Mouse (Mus musculus) MEL (cell line): ENCODE data around the gene Tmem184b.

Experiments used
- CHD2 ChIP-seq: IDR thresholded peaks from 2 replicates; pipeline ENCODE4 v1.6.1; 2011; ENCODE audit warnings: low read length, improper control_type of control experiment
- CTCF ChIP-seq, 3 experiments: IDR thresholded peaks in 2 of 3; conservative IDR thresholded peaks in 1 of 3; 2 replicates each; pipeline ENCODE4 v1.5.1; 2011 to 2012; ENCODE audit warnings: low read length in 3 of 3, low read depth in 2 of 3, mild to moderate bottlenecking in 2 of 3, improper control_type of control experiment in 1 of 3, inconsistent platforms in 1 of 3, mixed read lengths in 1 of 3, moderate library complexity in 1 of 3; ENCODE audit not compliant: control insufficient read depth in 1 of 3, insufficient read depth in 1 of 3, poor library complexity in 1 of 3, severe bottlenecking in 1 of 3
- ETS1 ChIP-seq: IDR thresholded peaks from 2 replicates; pipeline ENCODE4 v1.6.1; 2012; ENCODE audit warnings: low read depth, mild to moderate bottlenecking, inconsistent platforms, low read length, improper control_type of control experiment, moderate library complexity
- GATA1 ChIP-seq: IDR thresholded peaks from 2 replicates; pipeline ENCODE4 v1.6.1; 2011; ENCODE audit warnings: low read depth, low read length, improper control_type of control experiment
- HCFC1 ChIP-seq: IDR thresholded peaks from 2 replicates; pipeline ENCODE4 v1.6.1; 2012; ENCODE audit warnings: low read depth, mild to moderate bottlenecking, inconsistent platforms, low read length, improper control_type of control experiment, moderate library complexity
- MAZ ChIP-seq: IDR thresholded peaks from 2 replicates; pipeline ENCODE4 v1.6.1; 2012; ENCODE audit warnings: low read depth, mild to moderate bottlenecking, inconsistent platforms, low read length, improper control_type of control experiment
- NELFE ChIP-seq: IDR thresholded peaks from 2 replicates; pipeline ENCODE4 v1.6.1; 2011; ENCODE audit warnings: low read depth, low read length, improper control_type of control experiment
- POLR2A ChIP-seq, 2 experiments: IDR thresholded peaks; 2 replicates each; pipeline ENCODE4 v1.6.1; 2011 to 2012; ENCODE audit warnings: low read length in 2 of 2, mild to moderate bottlenecking in 2 of 2, control low read depth in 1 of 2, improper control_type of control experiment in 1 of 2, low read depth in 1 of 2, moderate library complexity in 1 of 2; ENCODE audit not compliant: control insufficient read depth in 1 of 2, insufficient read depth in 1 of 2, poor library complexity in 1 of 2
- POLR2AphosphoS2 ChIP-seq: IDR thresholded peaks from 2 replicates; pipeline ENCODE4 v1.6.1; 2011; ENCODE audit warnings: low read length, improper control_type of control experiment
- TAL1 ChIP-seq: IDR thresholded peaks from 2 replicates; pipeline ENCODE4 v1.6.1; 2012; ENCODE audit warnings: mild to moderate bottlenecking, inconsistent platforms, low read length, moderate library complexity, mixed read lengths
- ZMIZ1 ChIP-seq: IDR thresholded peaks from 2 replicates; pipeline ENCODE4 v1.6.1; 2012; ENCODE audit warnings: low read depth, mild to moderate bottlenecking, inconsistent platforms, low read length, improper control_type of control experiment, moderate library complexity
- ZNF384 ChIP-seq: IDR thresholded peaks from 2 replicates; pipeline ENCODE4 v1.6.1; 2012; ENCODE audit warnings: low read depth, mild to moderate bottlenecking, inconsistent platforms, low read length, improper control_type of control experiment

DNA sequence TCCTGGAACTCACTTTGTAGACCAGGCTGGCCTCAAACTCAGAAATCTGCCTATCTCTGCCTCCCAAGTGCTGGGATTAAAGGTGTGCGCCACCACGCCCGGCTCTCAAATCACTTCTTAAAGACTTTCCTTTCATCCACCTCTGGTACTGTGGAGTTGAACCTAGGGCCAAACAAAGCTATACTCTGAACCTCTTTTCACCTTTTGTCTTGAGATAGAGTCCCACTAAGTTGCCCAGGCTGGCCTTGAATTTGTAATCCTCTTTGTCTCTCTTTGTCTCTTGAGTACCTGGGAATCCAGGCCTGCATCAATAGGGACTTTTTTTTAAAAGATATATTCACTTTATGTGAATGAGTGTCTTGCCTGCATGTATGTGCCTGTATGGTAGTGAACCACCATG lies 44.7 kb upstream of the Tmem184b start:
- TF ChIP-seq GATA1 (no peak), POLR2A (IDR thresholded peaks at IDR 0.05; ENCODE audit: control insufficient read depth in 1 of 2, insufficient read depth in 1 of 2, low read depth in 1 of 2, low read length in 2 of 2, poor library complexity in 1 of 2) (no peak), CTCF (IDR thresholded peaks at IDR 0.05 in 2 of 3, conservative IDR thresholded peaks at IDR 0.05 in 1 of 3; ENCODE audit: control insufficient read depth in 1 of 3, insufficient read depth in 1 of 3, low read depth in 2 of 3, low read length in 3 of 3, poor library complexity in 1 of 3, severe bottlenecking in 1 of 3) (no peak), ZNF384 (no peak), HCFC1 (no peak), TAL1 (no peak), ZMIZ1 (no peak), MAZ (no peak), POLR2AphosphoS2 (no peak), ETS1 (no peak), NELFE (no peak), CHD2 (no peak)
